Mouse (Mus musculus): ENCODE data around the gene 9930022D16Rik.

The 9930022D16Rik gene

DNA sequence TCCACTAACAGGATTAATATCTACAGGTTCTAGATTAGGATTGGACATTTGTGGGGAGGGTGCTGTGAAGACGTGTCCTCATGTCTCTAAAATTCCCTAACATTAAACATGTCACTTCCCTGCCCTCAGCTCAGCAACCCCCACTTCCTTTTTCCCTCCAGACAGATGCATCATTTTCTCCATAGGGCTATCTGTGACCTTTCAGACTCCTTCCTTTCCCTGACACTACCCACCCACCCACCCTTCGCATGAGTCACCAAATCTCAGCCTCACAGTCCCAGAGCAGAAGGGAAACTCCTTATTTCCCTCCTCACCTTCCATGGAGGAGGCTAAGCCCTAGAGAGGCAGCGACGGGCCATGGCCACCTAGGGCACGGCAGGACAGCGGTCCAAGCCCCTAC lies at the start of gene 9930022D16Rik:
Gene 9930022D16Rik, plus strand, starts transcription at position 301 of the 400 bp plus-strand sequence.
- no peak for DNase-seq (ENCODE audit: low spot score in 2 of 2)

DNA sequence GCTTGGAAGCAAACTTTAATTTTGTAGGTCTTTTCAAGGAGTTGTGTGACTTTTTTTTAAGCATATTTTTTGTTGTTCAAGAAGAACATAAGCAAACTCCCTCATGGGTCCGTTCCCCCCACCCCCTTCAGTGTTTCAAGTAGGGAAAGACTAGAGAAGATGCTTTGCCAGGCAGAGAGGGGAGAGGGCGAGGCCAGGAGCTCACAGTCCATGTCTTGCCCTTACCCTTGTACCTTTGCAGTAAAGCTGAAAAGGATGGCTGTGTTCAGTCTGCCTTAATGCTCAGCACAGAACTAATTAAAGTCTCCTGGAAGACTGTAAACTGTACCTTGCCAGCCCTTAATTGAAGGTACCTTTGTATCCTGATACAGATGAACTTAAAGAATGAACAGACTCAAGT lies 49.4 kb upstream of the 9930022D16Rik start:
- no peak for DNase-seq (ENCODE audit: low spot score in 2 of 2)

DNA sequence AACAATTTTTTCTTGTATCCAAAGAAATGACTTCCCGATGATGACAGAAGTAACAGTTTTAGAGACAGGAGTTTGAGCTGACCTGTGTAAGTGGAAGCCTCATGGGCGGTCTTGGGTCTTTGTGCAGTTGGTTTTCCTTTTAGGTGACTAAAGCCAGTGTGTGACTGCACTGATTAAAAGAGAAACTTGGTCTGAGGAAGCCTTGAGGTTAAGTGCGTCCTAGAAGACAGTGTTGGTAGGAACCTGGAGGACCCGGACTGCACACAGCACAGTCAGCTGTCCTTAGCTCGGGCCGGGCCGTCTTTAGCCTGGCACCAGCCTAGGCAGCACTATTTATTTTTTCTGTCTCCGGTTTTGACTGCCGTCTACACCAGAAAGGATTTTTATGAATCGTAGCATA lies 48.8 kb upstream of the 9930022D16Rik start:
- DNase-seq (ENCODE audit: low spot score in 2 of 2): no peak

DNA sequence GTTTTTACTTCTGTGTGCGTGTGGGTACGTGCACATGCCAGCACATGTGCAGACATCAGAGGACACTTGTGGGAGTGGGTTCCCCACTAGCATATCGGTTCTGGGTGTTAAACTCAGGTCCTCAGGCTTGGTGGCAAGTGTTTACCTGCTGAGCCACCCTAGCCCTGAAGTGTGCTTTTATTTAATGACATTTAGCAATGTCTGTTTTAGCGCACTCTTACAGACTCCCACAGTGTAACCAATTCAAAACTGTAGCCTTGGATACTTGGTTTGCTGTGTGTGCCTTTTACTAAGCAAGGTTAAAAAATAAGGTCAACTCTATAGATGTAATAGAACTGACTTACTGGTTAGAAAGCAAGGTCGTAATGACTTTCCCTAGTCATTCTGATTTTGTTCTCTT lies 47.9 kb upstream of the 9930022D16Rik start:
- no peak for DNase-seq (ENCODE audit: low spot score in 2 of 2)

DNA sequence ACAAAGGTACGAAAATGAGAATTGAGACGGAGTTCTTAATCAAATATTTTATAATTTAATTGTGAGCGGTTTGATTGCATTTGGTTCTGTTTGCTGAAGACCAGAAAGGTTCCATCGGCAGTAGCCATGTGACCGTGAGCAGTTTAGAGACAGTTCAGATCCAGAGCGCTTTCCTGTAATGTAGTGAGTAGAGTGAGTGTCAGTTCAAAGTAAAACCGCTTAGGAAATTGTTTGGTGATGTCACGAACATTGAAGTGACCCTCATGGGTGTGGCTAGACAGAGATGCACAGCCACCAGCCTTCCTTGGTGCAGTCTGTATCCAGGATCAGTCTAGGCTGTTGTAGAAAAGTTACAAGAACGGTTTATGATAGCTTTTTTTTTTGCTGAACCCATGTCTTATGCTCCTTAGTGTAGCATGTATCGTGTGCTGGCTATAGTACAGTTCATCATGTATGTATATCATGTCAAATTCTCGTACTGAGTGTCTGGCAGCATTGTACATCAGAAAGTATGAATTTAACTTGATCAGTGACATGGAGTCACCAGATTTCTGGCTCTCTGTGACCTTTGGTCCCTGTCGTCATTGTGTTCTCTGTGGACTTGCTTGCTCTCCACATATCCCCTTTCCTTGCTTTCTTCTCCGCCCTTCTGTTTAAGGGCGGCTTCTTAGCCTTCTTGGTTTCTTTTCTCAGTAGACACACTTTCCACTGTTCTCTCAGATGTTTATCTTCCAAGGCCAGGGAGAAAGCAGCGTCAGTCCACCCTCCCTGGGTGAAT lies 46.7 kb upstream of the 9930022D16Rik start:
- no peak for DNase-seq (ENCODE audit: low spot score in 2 of 2)

DNA sequence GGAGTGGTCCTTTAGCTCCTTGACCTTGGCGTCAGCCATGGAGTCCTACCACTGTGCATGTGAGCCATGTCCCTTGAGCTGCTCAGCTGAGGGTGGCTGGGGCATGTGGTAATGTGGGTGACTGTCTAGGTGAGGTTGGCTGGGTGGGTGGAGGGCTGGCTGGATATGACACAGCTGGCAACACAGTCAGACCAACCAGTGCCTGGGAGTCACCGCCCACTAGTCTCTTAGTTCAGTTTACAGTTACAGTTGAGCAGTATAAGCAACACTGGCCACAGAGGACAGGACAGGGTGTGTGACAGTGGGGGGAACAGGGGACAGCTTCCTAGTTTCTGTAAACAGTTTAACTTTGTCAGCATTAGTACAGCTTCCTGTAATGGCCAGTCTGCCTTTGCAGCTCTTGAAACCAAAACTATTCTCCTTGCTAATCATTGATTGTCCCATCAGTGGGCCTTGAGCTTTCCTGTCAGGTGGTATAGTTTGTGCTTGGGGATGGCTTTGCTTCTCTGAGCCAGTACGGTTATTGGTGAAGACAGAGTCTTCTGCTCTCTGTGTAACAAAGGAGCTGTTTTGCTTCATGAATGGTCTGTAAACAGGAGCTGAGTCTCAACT lies 44.6 kb upstream of the 9930022D16Rik start:
- DNase-seq (ENCODE audit: low spot score in 2 of 2): no peak

DNA sequence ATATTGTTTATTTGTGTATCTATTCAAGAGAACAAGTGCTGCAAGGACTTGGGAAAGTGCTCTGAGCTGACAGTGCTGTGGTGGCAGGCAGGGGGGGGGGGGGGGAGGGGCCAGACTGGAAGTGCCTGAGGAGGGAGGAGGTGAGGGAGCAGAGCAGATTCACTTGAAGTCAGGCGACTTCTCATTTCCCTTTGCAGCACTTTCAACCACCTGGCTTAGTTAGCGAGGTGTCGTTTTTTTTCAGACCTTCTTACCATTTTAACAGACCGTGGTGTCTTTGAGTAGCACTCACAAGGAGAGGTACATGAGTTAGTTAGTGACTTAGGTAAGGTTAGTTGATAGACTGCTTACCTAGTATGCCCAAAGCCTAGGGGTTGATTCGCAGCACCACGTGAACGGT lies 38.3 kb upstream of the 9930022D16Rik start:
- no peak for DNase-seq (ENCODE audit: low spot score in 2 of 2)

DNA sequence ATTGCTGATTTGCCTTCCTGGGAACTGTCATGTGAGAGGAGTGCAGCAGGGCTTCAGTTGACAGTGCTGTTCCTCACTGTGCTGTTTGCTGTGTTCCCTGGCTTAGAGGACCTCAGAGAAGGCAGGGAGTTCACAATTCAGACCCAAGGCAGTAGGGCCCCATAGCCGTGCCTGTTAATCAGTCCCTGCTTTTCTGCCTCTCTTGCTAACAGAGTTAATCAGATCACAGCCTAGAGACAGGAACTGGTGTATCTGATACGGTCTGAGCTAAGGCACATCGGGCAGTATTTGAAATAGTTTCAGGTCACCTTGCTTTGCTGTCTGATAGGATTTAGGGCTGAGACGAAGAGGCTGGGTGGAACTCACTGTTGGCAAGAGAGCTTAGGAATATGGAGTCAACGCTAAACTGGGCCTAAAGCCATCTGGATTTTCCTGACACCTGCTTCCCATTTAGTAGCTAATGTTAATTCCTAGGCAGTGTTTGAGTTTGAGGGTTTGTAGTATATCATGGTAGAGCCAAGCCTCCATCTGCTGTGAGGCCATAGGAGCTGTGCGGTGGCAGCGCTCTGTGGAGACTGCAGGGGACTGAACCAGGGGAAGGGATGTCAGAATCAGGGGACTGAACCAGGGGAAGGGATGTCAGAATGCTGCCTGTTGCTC lies 37.1 kb upstream of the 9930022D16Rik start:
- DNase-seq (ENCODE audit: low spot score in 2 of 2): no peak

DNA sequence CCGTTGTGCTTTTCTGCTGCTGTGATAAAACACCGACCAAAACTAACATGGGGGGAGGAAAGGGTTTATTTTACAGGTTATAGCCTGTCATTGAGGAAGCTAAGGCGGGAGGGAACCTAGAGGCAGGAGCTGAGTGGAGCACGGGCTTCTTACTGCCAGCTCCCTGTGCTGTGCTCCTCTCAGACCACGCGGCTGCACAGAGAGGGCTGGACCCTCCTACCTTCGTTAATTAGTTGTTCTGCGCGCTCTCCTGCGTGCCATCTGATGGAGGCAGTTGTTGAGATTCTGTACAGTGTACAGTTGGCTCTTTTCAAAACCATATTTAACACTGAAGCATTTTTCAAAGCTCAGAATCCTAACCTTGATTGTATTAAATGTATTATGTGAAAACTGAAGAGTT lies 36.2 kb upstream of the 9930022D16Rik start:
- no peak for DNase-seq (ENCODE audit: low spot score in 2 of 2)

DNA sequence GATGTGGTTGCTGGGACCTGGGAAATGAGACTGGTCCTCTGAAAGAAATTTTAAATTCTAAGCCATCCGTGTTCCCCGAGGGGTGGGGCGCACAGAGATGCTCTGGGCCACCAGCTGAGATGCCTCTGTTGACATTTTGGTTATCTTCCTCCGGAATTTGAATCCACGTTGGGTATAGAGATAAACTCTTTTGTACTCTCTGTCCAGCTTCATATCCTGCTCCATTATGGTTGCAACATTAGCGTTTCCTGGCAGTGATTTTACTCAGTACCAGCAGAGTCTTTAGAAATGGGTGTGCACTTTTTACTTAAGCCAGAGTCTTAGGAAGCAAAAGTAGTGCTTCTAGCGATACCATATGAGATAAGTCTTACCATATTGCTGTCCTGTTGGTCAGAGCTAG lies 35.7 kb upstream of the 9930022D16Rik start:
- DNase-seq (ENCODE audit: low spot score in 2 of 2): no peak

DNA sequence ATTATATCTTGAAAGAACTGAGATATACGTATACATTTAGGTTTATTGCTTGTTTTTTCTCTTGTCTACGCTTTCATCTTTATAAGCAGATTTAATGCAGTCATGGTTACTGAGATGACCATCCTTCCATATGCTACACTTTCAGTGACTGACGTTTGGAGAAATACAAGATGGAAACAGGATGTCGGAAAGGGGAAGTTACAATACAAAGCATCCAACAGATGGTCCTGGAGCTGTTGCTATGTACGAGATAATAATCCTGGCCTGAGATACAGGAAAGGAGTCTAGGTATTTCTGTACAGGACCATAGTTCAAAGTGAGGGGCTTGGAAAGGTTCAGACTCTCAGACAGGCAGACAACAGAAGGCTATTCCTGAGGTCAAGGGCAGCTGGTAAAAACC lies 33.1 kb upstream of the 9930022D16Rik start:
- no peak for DNase-seq (ENCODE audit: low spot score in 2 of 2)

DNA sequence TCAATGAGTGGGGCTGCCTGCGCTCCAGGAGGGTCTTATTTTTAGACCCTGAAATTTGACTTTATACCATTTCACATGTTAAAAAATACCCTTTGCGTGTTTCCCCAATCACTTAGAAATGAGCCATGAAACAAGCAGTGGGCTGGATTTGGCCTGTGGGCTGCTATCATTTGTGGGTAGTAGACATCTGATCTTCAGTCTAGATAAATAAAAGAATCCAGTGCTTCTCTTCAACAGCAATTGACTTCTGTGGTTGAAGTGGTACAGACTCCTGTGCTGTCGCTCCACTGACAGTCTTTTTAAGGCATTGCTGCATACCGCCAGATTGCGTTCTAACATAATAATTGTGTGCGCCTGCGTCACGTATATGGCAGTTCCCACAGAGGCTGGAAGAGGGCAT lies 28.4 kb upstream of the 9930022D16Rik start:
- DNase-seq (ENCODE audit: low spot score in 2 of 2): no peak

DNA sequence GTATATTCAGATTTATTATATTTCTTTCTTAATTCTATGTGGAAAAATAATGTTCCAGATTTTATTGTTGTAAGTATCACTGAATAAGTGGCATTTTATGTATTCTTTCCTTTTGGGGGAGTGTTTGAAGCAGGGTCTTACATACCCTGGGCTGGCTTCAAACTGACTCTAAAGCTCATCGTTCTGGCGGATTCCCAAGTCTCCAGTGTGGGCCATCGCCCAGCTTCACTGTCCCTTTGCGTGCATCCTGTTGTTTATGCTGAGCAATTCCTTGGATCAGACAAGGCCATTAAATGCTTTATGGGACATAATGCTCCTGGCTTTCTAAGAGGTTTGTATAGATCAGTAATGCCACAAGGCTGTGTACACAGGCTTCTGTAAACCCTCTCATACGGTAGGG lies 24.7 kb upstream of the 9930022D16Rik start:
- no peak for DNase-seq (ENCODE audit: low spot score in 2 of 2)

DNA sequence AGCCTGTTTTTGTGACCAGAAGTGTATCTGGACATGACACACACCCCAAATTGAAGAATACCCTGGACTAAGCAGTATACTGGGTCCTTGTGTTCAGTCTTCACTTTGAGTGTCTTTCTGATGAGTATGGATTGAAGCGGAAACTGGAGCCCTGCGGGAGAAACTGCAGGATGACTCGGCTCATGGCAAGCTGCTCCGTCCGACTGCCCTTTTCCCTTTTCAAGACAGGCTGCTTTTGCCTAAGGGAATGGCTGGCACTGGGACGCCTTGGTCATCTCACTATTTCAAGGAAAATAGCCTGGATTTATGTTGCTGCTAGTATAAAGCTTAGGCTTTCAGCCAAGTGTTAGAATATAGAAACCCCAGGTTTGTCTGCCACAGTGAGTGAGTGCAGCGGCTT lies 22.5 kb upstream of the 9930022D16Rik start:
- no peak for DNase-seq (ENCODE audit: low spot score in 2 of 2)

DNA sequence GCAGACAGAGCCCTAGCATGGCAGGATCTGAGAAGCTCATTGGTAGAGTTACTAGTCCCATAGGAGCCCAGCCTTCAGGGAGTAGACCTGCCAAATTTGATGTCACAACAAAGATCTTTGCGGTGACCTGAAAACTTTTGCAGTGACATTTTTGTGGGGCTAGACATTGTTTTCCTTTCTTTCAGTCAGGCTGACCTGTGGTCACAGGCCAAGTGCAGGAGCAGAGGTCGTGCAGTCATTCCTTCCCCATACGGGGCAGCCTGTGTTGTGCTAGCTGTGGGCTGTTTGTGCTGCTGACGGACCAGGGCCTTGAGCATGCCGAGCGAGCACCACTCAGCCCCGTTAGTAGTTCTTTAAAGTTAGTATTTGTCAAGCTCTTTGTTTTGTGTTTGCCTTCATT lies 22.0 kb upstream of the 9930022D16Rik start:
- DNase-seq (ENCODE audit: low spot score in 2 of 2): no peak

DNA sequence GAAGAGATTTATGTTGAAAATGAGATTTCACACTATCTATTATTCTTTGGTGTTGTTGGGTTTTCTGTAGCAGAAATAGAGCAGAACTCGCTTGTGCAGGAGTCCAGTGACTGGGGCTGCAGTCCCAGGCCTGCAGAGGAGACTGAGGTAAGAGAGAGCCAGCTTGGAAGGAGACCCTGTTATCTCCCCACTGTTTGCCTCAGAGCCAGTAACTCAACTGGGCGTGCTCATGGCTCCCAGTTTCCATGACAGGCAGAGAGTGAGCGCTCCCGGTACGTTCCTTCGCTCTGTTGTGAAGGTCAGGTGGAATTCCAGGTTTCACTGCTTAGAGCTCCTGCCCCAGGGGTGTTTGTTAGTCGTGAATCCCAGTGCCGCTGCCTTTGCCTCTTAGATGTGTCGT lies 21.1 kb upstream of the 9930022D16Rik start:
- DNase-seq (ENCODE audit: low spot score in 2 of 2): no peak

DNA sequence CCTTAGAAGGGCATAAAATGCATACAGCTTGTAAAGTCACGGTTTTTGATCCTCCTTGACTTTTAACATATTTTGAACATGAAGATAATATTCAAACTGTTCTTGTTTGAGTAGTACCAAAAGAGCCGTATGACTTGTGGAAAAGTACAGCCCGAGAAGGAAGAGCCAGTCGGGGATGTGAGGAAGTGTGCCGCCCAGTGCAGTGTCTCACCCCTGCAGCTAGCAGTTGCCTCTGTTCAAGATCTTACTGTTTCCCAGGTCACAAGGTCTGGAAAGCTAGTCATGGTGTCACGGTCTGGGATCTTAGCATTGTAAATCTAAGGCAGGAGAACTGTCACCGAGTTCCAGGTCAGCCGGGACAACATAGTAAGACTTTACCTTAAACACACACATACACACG lies 19.0 kb upstream of the 9930022D16Rik start:
- DNase-seq (ENCODE audit: low spot score in 2 of 2): no peak

DNA sequence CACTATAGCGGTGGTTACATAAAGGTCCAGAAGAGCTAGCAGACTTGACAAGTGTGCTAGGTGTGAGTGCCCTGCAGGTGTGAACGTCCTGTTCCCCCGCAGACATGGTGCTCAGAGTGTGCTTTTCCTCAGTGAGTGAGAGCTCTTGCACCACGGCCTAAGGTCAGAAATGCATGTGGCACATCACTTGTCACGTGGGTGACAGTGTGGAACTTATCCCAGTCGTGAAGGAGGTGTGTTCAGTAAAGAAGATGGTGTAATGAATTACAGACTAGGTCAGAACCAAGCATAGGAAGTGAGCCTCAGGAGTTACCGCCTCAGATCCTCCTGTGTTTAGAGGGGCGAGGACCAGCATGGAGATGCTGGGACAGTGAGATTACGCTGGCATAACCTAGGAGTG lies 18.4 kb upstream of the 9930022D16Rik start:
- no peak for DNase-seq (ENCODE audit: low spot score in 2 of 2)

DNA sequence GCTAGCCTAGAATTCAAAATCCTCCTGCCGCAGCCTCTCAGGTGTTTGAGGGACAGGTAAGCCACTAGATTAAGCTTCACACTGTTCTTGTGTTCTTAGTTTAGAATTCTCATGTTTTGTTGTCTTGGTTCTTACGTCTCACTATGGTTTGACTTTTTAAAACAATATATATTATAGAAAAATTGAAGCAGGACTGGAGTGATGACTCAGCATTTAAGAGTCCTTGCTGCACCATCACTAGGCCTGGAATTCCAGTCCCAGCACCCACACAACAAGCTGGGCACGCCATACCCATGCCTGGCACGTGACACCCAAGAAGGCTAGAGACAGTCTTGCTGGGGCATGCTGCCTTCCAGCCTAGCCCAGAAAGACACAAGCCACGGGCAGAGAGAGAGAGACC lies 7.3 kb upstream of the 9930022D16Rik start:
- DNase-seq (ENCODE audit: low spot score in 2 of 2): no peak

DNA sequence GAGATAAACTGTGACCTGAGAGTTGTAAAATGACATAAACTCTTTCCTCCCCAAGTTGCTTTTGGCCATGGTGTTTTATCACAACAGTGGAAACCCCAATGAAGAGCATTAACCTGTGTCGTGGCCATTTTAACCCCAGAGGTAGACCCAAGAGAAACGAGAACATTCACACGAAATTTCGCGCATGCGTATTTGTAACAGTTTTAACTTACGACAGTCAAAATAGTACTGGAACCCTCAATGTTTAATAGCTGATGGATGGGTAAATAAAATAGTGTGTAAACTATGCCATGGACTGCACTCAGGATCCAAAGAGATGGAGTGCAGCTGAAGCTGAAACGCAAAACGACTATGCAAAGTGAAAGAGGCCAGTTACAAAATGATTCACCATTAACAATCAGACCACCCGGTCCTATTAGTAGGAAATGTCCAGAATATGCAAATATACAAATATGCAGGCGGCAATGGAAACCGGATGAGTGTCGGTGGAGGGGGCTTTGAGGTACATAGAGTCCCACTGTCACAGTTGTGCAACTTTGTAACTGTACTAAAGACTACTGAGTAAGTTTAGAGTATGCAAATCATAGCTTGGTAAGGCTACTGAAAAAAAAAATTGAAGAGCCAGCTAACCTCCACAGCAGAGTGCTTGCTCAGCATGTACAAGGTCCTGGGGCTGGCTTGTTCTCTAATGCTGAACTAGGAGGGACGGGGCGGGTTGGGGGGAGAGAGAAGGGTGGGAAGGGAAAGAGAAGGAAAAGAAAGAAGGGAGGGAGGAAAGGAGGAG lies 3.3 kb upstream of the 9930022D16Rik start:
- no peak for DNase-seq (ENCODE audit: low spot score in 2 of 2)

DNA sequence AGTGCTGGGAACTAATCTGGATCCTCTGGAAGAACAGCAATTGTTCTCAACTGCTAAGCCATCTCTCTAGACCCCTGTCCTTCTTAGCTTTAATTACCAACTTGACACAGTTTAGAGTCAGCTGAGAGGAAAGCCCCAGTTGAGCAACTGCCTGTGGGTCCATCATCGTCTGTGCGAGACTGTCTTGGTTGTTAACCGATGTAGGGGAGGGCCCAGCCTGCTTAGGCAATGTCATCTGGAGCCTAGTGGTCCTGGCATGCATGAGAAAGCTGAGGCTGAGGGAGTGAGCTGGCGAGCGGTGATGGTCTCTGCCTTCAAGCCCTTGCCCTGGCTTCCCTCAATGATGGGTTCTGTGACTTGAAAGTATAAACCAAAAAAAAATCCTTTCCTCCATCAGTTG lies 1.1 kb downstream of the 9930022D16Rik start:
- DNase-seq (ENCODE audit: low spot score in 2 of 2): no peak

DNA sequence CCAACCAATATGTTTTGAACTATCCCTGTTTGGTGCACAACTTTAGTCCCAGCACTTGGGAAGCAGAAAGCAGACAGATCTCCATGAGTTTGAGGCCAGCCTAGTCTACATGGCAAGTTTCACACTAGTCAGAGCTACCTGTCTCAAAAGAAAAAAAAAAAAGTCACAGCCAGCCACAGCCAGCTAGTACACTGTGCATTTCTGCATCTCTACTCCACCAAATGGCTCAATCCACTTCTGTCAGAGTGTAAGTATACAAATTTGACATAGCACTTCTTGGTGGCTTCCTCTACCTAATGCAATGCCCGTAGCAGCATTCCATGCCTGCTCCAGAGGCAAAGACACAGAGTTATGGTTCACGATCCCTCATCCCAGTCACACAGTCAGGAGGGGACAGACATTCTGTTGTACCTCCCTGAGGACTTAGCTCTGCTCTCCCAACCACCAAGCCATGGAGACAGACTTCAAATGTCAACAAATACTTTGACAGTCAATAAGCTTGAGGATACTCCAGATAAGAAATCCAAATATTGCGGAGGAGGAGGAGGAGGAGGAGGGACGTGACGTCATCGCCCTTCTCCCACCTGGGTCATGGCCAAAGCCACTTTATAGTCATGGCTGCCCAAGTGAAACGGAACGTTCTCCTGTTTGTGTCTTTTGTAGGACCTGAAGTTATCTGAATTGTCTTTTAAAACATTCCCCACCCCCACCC lies 3.1 kb downstream of the 9930022D16Rik start:
- DNase-seq (ENCODE audit: low spot score in 2 of 2): no peak

All from cerebellum, postnatal 4 days (tissue).